Mouse (Mus musculus) liver, embryonic 15.5 days (tissue): Measurements from ENCODE around the gene Mtss1l. TPM values are rescaled to one million over a fixed set of nuclear protein-coding genes. Genes with fewer than 3 reads are reported as not detected.

Experiments
- ATAC-seq: fragments of 200-750 bp; cut with Nextera tagmentation; 2 replicates; pipeline ENCODE4 v1.8.0; 2017; ENCODE audit warnings: moderate number of reproducible peaks, mild to moderate bottlenecking, moderate library complexity; ENCODE audit not compliant: insufficient read depth
- H3K27ac ChIP-seq: fragments of 300-500 bp; sonication (generic); replicated peaks from 2 replicates; pipeline ENCODE4 v1.5.1; 2015; ENCODE audit warnings: mild to moderate bottlenecking, inconsistent platforms
- H3K27me3 ChIP-seq: fragments of 300-500 bp; sonication (generic); 2 replicates; pipeline ENCODE4 v1.6.1; 2015; ENCODE audit warnings: mild to moderate bottlenecking, inconsistent platforms
- H3K36me3 ChIP-seq: fragments of 300-500 bp; sonication (generic); replicated peaks from 2 replicates; pipeline ENCODE4 v1.6.1; 2015; ENCODE audit warnings: moderate library complexity, mild to moderate bottlenecking, inconsistent platforms
- H3K4me1 ChIP-seq: fragments of 300-500 bp; sonication (generic); replicated peaks from 2 replicates; pipeline ENCODE4 v1.6.1; 2015; ENCODE audit warnings: inconsistent platforms
- H3K4me2 ChIP-seq: fragments of 300-500 bp; sonication (generic); 2 replicates; pipeline ENCODE4 v1.6.1; 2015; ENCODE audit warnings: moderate library complexity, mild to moderate bottlenecking, inconsistent platforms
- H3K4me3 ChIP-seq: fragments of 300-500 bp; sonication (generic); replicated peaks from 2 replicates; pipeline ENCODE4 v1.5.1; 2015; ENCODE audit warnings: mild to moderate bottlenecking, inconsistent platforms
- H3K9ac ChIP-seq: fragments of 300-500 bp; sonication (generic); 2 replicates; pipeline ENCODE4 v1.6.1; 2015; ENCODE audit warnings: moderate library complexity, mild to moderate bottlenecking, inconsistent platforms
- H3K9me3 ChIP-seq: fragments of 300-500 bp; sonication (generic); replicated peaks from 2 replicates; pipeline ENCODE4 v1.6.1; 2016; ENCODE audit warnings: inconsistent platforms
- WGBS: fragments of 180-500 bp; shearing (Covaris S2); methylation state at CpG from one replicate; pipeline ENCODE4 v1.1.7; 2015; ENCODE audit warnings: mixed read lengths; ENCODE audit not compliant: insufficient replicate concordance; 5-methylcytosine and 5-hydroxymethylcytosine counted together
- polyA plus RNA-seq: library from polyadenylated mRNA; unstranded; fragments of >200 nt; fragmentation: Nextera tagmentation; extraction: Ambion mirVana; gene quantifications from 2 replicates; pipeline ENCODE4 v1.2.1, GENCODE M21; 2015

Gene Mtss1l
- polyA plus RNA-seq = 1.0 and 1.3 TPM in 2 replicates

DNA sequence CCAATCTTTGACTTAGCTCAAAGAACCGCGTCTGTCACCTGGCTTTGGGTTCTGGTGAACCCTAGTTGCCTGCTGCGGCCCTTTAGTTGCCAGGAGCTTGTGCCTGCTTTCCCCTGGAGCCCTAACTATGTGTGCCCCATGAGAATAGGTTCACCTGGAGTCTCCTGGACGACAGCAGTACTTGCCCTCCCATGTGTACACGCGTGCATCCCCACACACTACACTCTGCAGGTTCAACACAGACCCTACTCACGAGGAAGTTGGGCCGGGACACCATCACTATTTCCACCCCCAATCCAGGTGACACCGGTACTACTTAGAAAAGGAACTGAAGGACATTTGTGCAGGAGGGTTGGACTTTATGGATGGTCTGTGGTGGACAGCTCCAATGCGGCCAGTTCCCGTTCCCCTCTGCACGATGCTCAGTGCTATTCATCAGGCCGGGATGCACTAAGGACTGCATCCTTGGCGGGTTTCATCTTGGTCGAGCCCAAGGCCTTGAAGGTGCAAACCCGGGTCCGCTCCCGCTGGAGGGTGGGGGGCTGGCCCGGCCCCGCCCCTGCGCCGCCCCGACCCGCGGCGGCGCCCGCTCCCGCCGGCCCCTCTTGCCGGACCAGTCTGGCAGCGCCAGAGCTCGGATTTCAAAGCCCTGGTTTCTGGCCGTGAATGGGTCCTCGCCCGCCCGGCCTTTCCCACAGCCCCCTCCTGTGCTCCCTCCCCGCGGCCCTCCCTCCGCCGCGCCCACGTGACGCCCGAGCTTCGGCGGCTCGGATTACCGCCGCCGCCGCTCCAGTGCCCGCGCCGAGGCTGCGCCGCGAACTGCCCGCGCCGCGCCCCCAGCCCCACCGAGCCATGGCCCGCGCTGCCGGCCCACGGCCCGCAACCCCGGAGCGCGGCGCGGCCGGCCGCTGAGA lies at the start of gene Mtss1l:
Gene Mtss1l, plus strand, starts transcription at position 792 of the 914 bp plus-strand sequence.
- Histone ChIP-seq H3K9me3 (no peaks in the 10 kb centered on the region), H3K4me1 (peaks cover 28% of the 10 kb centered on the region), H3K27me3 (peaks cover 52% of the 10 kb centered on the region), H3K27ac (0 out of 2 replicates have a peak within 1 kb of the TSS, but pooled peaks have one; percentile 19), H3K9ac (peak within 1 kb of the TSS; percentile 35; the same call in 1 of the 2 replicates), H3K4me2 (peak within 1 kb of the TSS; percentile 67), H3K4me3 (peak within 1 kb of the TSS; percentile 55), H3K36me3 (no peaks in the 10 kb centered on the region)
- peak; percentile 47 for ATAC-seq
- 5% methylated on average over 75 of the region's 75 CpGs for WGBS

- peaks cover 16% of the 10 kb centered on the region; the same call in 1 of the 2 replicates for H3K36me3 ChIP-seq
- no peak overlapping the region for H3K4me3 ChIP-seq
- H3K27ac ChIP-seq = no peak overlapping the region
- no peak overlapping the region for H3K9ac ChIP-seq
- H3K4me1 ChIP-seq = peaks cover 18% of the 10 kb centered on the region
- H3K27me3 ChIP-seq = no peaks in the 10 kb centered on the region
- no peak overlapping the region for H3K4me2 ChIP-seq
- no peak for ATAC-seq
- WGBS = 64% methylated on average over 2 of the region's 2 CpGs
- H3K9me3 ChIP-seq = no peaks in the 10 kb centered on the region
Observed at GRCm38 (mm10) chr8:110672133-110672532, 49.1 kb upstream of the Mtss1l start.

DNA sequence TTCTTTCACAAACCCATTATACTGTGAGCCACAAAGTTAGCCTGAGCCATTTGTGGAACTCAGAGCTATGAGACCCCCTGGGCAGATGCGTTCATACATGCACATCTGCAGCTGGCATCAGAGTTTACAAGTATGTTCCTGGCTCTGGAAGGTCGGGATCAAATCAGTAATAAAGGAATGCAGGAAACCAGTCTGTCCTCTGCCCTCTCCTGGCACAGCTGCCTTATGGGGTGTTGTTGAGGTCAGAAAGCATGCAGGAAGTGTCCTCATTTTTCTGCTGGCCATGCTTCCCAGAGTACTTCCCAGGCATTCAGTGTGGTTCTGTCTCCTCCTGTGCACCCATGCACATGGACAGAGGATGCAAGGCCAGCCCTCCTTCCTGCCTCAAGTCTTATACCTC lies 48.1 kb upstream of the Mtss1l start:
- peaks cover 16% of the 10 kb centered on the region; the same call in 1 of the 2 replicates for H3K36me3 ChIP-seq
- peaks cover 13% of the 10 kb centered on the region; the same call in 1 of the 2 replicates for H3K4me1 ChIP-seq
- H3K9me3 ChIP-seq = no peaks in the 10 kb centered on the region
- H3K27me3 ChIP-seq = no peaks in the 10 kb centered on the region
- H3K4me3 ChIP-seq = no peak overlapping the region
- WGBS = 51% methylated on average over 2 of the region's 2 CpGs
- H3K4me2 ChIP-seq = no peak overlapping the region
- no peak overlapping the region for H3K27ac ChIP-seq
- H3K9ac ChIP-seq = no peak overlapping the region
- ATAC-seq = no peak

DNA sequence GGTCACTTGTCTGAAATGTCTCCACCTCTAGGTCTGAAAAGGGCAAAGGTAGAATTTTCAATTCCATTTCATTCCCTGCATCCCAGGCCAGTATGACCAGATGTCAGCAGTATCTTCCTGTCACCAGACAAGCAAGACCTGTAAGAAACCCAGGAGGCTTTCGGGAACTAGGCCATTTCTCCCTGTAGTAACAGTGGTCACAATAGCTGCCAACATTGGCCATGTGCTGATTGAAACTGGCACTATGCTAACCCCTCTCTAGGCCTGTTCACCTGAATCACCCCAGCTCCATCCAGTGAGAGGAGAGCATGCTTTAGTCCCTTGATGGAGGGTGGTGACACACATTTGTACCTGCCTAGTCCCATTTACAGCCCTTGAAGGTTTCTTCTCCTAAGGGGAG lies 46.7 kb upstream of the Mtss1l start:
- Histone ChIP-seq H3K36me3 (peaks cover 16% of the 10 kb centered on the region; the same call in 1 of the 2 replicates), H3K27me3 (no peaks in the 10 kb centered on the region), H3K27ac (no peak overlapping the region), H3K9me3 (no peaks in the 10 kb centered on the region), H3K4me3 (no peak overlapping the region), H3K4me1 (peaks cover 6% of the 10 kb centered on the region; the same call in 1 of the 2 replicates), H3K4me2 (no peak overlapping the region), H3K9ac (no peak overlapping the region)
- ATAC-seq = no peak
- WGBS = 81% methylated on average over 1 of the region's 1 CpGs

GRCm38 (mm10) chr8:110676702-110677101 lies 44.6 kb upstream of the Mtss1l start:
- no peak for ATAC-seq
- Histone ChIP-seq H3K27ac (no peak overlapping the region), H3K4me1 (no peaks in the 10 kb centered on the region), H3K4me2 (no peak overlapping the region), H3K4me3 (no peak overlapping the region), H3K9ac (no peak overlapping the region), H3K27me3 (no peaks in the 10 kb centered on the region), H3K36me3 (peaks cover 10% of the 10 kb centered on the region; the same call in 1 of the 2 replicates), H3K9me3 (no peaks in the 10 kb centered on the region)
- WGBS = 66% methylated on average over 5 of the region's 5 CpGs

DNA sequence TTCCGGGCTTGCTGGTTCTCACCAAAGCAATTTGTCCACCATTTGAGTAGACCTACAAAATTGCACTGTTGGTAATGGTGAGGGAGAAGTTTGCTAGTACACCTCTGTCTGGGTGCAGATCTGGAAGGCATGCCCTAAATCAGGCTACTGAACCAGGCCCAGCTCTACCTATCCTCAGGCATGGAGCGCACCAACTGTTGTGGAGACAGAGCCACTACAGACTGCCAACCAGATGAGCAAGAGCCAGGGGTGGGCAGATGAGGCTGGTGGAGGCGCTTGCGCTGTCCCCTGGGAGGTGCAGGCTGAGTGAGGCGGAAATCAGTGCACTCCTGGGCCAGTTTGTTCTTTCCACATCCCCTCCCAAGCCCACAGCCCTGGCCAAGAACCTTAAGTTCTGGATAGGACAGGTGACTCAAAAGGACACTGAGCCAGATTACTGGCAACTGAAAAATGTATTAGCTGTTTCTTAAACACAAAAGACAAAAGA lies 44.1 kb upstream of the Mtss1l start:
- H3K36me3 ChIP-seq = peaks cover 10% of the 10 kb centered on the region; the same call in 1 of the 2 replicates

DNA sequence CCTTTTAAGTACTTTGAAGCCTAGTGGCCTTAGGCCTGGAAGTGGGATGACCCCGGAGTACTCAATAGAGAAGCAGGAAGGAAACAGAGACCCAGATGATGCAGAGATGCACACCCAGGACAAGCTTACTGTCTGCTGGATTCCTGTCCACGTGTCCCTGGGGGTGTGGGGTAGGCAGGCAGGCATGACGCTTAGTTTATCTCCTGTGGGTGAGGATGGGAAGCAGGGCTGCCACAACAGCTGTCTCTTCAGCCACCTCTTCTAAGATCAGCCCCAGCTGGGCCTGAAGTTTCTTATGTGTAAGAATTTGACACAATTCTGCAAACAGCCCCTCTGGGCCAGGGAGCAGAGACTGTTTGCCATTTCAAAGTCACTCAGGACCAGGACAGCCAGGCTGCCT lies 42.3 kb upstream of the Mtss1l start:
- Histone ChIP-seq H3K9ac (no peak overlapping the region), H3K27ac (no peak overlapping the region), H3K27me3 (no peaks in the 10 kb centered on the region), H3K36me3 (peaks cover 21% of the 10 kb centered on the region), H3K9me3 (no peaks in the 10 kb centered on the region), H3K4me3 (no peak overlapping the region), H3K4me2 (no peak overlapping the region), H3K4me1 (no peaks in the 10 kb centered on the region)
- no peak for ATAC-seq
- WGBS = 54% methylated on average over 3 of the region's 3 CpGs

More for the DNA sequence above, 44.1 kb upstream of the Mtss1l start:
- ATAC-seq = no peak
- Histone ChIP-seq H3K9me3 (no peaks in the 10 kb centered on the region), H3K27ac (no peak overlapping the region), H3K4me1 (no peaks in the 10 kb centered on the region), H3K4me3 (no peak overlapping the region), H3K4me2 (no peak overlapping the region), H3K9ac (no peak overlapping the region), H3K27me3 (no peaks in the 10 kb centered on the region)
- WGBS = 79% methylated on average over 5 of the region's 5 CpGs

- peaks cover 32% of the 10 kb centered on the region for H3K36me3 ChIP-seq
- H3K4me1 ChIP-seq = no peaks in the 10 kb centered on the region; the same call in 1 of the 2 replicates
- no peaks in the 10 kb centered on the region for H3K9me3 ChIP-seq
- WGBS = 70% methylated on average over 5 of the region's 5 CpGs
- no peak overlapping the region for H3K9ac ChIP-seq
- H3K27me3 ChIP-seq = no peaks in the 10 kb centered on the region
- no peak overlapping the region for H3K27ac ChIP-seq
- H3K4me3 ChIP-seq = no peak overlapping the region
- ATAC-seq = no peak
- H3K4me2 ChIP-seq = no peak overlapping the region
Observed at GRCm38 (mm10) chr8:110687726-110688125, 33.5 kb upstream of the Mtss1l start.

DNA sequence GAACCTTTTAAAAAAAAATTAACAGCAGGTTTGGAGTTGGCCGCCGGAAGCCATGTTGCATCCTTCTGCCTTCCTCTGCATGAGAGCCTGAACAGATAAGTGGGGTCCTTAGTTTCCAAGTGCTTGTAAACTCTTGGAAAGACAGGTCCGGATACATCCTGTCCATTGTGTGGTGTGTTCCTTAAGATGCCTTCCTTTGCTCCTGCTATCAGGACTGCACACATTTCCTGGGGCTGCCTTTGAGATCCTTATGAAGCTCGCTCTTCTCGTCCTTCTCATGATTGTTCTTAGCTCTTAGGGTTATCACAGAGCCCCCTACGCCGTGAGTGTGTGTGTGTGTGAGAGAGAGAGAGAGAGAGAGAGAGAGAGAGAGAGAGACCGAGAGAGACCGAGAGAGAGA lies 31.3 kb upstream of the Mtss1l start:
- H3K36me3 ChIP-seq = peaks cover 17% of the 10 kb centered on the region
- no peaks in the 10 kb centered on the region; the same call in 1 of the 2 replicates for H3K4me1 ChIP-seq
- ATAC-seq = peak; percentile 64
- no peak overlapping the region for H3K27ac ChIP-seq
- no peaks in the 10 kb centered on the region for H3K27me3 ChIP-seq
- H3K4me2 ChIP-seq = no peak overlapping the region
- H3K9me3 ChIP-seq = no peaks in the 10 kb centered on the region
- H3K9ac ChIP-seq = no peak overlapping the region
- H3K4me3 ChIP-seq = no peak overlapping the region
- 38% methylated on average over 9 of the region's 9 CpGs for WGBS

DNA sequence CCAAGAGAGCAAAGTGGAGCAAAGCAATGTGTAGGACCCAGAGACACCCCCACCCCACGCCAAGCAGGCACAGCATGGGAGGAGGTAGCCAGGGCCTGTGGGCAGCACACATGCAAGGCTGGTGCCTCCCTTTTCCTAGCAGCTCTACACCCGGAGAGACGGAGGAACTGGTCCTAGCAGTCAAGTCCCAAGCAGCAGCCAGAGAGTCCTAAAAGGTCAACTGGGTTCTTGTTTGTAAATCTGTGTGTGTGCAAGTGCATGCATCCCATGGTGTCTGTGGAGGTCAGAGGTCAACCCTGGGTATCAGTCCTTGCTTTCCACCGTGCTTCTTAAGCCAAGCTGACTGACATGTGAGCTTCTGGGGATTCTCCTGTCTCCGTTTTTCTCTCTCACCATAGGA lies 27.1 kb upstream of the Mtss1l start:
- Histone ChIP-seq H3K9ac (no peak overlapping the region), H3K27me3 (no peaks in the 10 kb centered on the region), H3K27ac (no peak overlapping the region), H3K4me2 (no peak overlapping the region), H3K4me1 (no peaks in the 10 kb centered on the region), H3K4me3 (no peak overlapping the region), H3K36me3 (peaks cover 15% of the 10 kb centered on the region), H3K9me3 (no peaks in the 10 kb centered on the region)
- ATAC-seq = no peak
- WGBS = 71% methylated on average over 5 of the region's 5 CpGs

DNA sequence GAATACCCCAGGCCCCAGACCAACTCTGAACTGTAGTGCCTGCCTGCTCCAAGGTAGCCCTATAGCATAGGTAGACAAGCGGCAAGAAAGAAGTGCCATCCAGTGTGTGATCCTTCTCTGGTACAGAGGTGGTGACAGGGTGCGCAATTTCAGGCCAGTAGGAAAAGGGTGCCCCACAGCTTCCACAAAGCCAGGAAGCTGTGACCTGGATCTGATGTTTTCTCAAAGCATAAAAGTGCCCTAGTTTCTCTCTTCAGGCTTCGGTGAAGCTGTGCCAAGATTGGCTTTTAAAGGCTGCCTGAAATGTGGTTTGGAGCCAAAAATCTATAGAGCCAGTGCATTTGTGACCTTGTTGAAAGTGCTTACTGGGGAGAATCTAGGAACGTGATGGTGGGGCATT lies 26.4 kb upstream of the Mtss1l start:
- no peak overlapping the region for H3K4me2 ChIP-seq
- peaks cover 15% of the 10 kb centered on the region for H3K36me3 ChIP-seq
- H3K27ac ChIP-seq = no peak overlapping the region
- no peaks in the 10 kb centered on the region for H3K9me3 ChIP-seq
- H3K4me3 ChIP-seq = no peak overlapping the region
- 73% methylated on average over 4 of the region's 4 CpGs for WGBS
- ATAC-seq = no peak
- no peaks in the 10 kb centered on the region for H3K4me1 ChIP-seq
- H3K27me3 ChIP-seq = no peaks in the 10 kb centered on the region
- H3K9ac ChIP-seq = no peak overlapping the region
